Mouse (Mus musculus) cortical plate, adult 2 months (tissue): Measurements from ENCODE around the gene Mapk12. TPM values are rescaled to one million over a fixed set of nuclear protein-coding genes. Genes with fewer than 3 reads are reported as not detected.

Experiments used
- H3K27ac ChIP-seq: fragments of 200-500 bp; 2 replicates; pipeline ENCODE4 v1.5.1; 2012; ENCODE audit warnings: low read length, control low read depth, inconsistent platforms; ENCODE audit not compliant: insufficient read depth
- H3K4me1 ChIP-seq: fragments of 200-500 bp; 2 replicates; pipeline ENCODE4 v1.6.1; 2011; ENCODE audit warnings: low read length; ENCODE audit not compliant: control insufficient read depth, insufficient read depth
- H3K4me3 ChIP-seq: fragments of 200-500 bp; 2 replicates; pipeline ENCODE4 v1.5.1; 2011; ENCODE audit warnings: mild to moderate bottlenecking, low read length, control low read depth; ENCODE audit not compliant: insufficient read depth
- CTCF ChIP-seq: fragments of 200-500 bp; IDR thresholded peaks from 2 replicates; pipeline ENCODE4 v1.5.1; 2011; ENCODE audit warnings: mild to moderate bottlenecking, control low read depth, low read length; ENCODE audit not compliant: insufficient read depth; ENCODE audit errors: extremely low read depth
- POLR2A ChIP-seq: fragments of 200-500 bp; IDR thresholded peaks from 2 replicates; pipeline ENCODE4 v1.6.1; 2011; ENCODE audit warnings: mild to moderate bottlenecking, low read length, control low read depth; ENCODE audit not compliant: insufficient read depth; ENCODE audit errors: extremely low read depth
- polyA plus RNA-seq: library from polyadenylated mRNA; depleted of rRNA; stranded (reverse); fragments of >200 nt; gene quantifications from 2 replicates; pipeline ENCODE4 v1.2.3, GENCODE M21; 2012

Mapk12 gene
- polyA plus RNA-seq, 1 experiment, result 21.0 TPM

DNA sequence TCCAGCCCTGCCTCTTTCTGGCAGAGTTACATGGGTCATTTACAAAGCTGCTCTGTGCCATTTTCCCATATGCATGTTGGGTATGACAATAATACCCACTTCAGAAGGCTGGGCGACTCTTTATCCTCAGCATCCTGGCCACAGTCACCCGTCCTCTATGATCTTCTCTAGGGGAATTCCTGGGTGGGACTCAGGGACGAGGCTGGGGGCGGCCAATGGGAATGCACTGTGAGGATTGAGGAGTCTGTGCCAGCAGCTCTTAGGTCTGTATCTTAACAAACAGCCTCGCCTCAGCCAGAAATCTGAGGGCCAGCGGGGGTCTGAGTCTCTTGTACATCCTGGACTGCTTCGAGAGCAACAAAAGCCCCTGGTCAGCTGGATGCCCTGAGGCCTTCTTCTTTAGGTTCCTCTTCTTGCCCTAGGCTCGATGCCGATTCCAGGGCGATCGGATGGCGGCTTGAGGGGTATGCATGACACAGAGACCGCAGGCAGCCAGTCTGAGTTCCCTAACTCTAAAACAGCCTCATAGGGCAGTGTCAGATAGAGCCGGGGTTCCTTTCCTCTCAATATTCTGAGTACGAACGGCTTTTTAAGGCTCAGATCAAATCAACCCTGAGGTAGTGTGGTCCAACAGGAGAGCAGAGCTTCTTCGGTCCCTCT lies 31.9 kb upstream of the Mapk12 start:
- H3K27ac ChIP-seq, result peak overlapping the region; percentile 79; the same call in 1 of the 2 replicates
- peak overlapping the region; percentile 33 for H3K4me3 ChIP-seq
- peaks cover 9% of the 10 kb centered on the region for H3K4me1 ChIP-seq
- TF ChIP-seq CTCF (no peak), POLR2A (no peak)

DNA sequence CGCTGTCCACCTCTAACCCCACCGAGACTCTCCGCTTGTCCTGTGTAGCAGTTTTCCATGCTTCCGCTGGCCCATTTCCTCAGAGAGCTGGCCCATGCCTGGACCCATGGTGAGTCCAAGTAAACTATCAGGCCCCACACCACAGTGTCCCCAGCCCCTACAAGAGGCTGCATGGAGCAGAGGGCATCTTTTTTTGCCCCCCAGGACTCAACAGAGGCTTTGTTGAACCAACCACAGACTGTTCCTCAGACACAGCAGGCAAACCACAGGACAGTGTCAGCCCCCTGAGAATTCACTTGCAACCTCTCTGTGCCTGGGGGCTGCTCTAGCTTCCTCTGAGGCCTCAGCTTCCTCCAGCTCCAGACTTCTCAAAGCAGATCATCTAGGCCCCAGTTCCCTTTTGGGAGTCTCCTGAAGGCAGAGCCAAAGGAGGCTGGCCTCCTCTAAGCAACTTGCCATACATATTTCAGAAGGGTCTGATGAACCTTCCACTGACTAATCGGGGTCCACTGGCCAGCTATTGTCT lies 31.1 kb upstream of the Mapk12 start:
- H3K27ac ChIP-seq, result no peak overlapping the region
- peaks cover 9% of the 10 kb centered on the region for H3K4me1 ChIP-seq
- TF ChIP-seq POLR2A (no peak), CTCF (no peak)
- H3K4me3 ChIP-seq, result no peak overlapping the region

DNA sequence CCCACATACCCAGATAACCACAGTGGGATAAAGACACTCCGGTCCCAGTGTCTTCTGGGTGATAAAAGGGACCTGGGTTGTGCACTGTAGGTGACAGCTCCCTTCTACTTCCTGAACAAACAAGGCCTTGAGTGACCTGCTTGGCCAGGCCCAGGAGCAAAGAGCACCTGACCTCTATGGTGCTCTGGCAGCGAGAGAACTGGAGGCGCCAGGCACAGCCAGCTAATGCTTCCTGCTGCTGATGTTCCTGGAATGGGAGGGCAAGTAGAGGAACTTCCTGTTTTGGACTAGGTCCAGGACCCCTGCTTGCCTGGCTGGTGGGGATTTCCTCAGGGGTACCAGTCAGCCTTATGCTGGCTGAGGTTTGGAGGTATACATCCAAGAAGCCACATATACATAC lies 29.6 kb upstream of the Mapk12 start:
- TF ChIP-seq POLR2A, result no peak
- no peak for TF ChIP-seq CTCF
- peak overlapping the region; percentile 38 for H3K27ac ChIP-seq
- H3K4me3 ChIP-seq, result no peak overlapping the region
- peaks cover 9% of the 10 kb centered on the region for H3K4me1 ChIP-seq

DNA sequence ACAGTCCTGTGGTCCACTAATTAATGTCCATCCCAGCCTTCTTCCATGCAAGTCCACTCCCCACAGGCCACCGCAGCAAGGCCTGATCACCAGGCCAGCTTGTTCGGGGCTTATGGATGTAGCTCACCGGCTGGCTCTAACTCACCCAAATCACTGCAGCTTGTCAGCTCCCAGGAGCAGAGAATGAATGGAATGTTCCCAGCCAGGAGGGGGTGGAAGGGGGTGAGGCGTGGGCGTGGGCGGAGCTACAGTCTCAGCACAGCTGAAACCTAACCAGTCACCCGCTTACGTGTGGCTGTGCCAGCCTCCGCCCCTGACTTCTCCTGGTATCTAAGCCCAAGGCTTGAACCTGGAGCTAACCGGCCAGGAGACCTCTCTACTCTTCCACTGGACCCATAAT lies 28.9 kb upstream of the Mapk12 start:
- TF ChIP-seq CTCF, result no peak
- peak; percentile 27; the same call in 1 of the 2 replicates for TF ChIP-seq POLR2A
- 0 out of 2 replicates have a peak overlapping the region, but pooled peaks have one; percentile 2 for H3K27ac ChIP-seq
- H3K4me3 ChIP-seq, result 0 out of 2 replicates have a peak overlapping the region, but pooled peaks have one; percentile 3
- peaks cover 9% of the 10 kb centered on the region for H3K4me1 ChIP-seq

DNA sequence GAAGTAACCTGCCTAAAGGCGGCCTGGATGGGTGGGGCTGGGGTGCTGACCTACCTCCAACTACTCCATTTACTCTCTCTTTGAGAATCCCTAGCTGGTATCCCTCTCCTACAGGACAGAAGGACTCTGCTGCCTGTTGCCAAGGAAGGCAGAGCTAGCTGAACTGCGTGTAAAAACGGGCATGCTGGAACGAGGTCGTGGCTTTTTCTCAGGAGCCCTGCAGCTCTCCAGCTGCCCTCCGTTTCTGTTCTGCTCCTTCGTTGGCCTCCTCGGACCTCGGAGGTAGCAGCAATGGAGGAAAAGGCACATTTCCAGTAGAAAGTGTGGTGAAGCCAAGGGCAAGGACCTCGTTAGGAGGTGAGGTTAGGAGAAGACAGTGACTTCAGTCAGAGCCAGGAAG lies 28.4 kb upstream of the Mapk12 start:
- peak overlapping the region; percentile 2; the same call in 1 of the 2 replicates for H3K27ac ChIP-seq
- 0 out of 2 replicates have a peak overlapping the region, but pooled peaks have one; percentile 3 for H3K4me3 ChIP-seq
- no peak for TF ChIP-seq CTCF
- peaks cover 9% of the 10 kb centered on the region for H3K4me1 ChIP-seq

DNA sequence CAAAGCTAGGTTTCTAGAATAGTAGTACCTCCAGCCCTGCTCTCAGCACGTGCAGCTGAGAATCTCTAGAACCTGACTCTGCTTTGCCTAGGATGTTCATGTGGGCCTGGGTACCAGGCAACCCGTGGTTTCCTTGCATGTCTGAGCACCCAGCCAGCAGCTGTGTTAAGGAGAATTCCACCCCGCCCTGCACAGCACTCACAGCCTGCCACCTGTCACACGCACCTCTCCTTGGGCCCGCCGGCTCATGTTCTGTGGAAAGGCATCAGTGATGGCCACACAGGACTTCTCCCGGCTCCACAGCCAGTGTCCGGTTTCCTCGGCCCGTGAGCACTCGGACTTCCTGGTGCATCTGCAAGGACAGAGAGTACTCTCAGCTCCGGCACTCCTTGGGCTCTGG lies 25.0 kb upstream of the Mapk12 start:
- H3K4me3 ChIP-seq, result no peak overlapping the region
- TF ChIP-seq CTCF (no peak), POLR2A (no peak)
- H3K27ac ChIP-seq, result no peak overlapping the region
- peaks cover 7% of the 10 kb centered on the region for H3K4me1 ChIP-seq

DNA sequence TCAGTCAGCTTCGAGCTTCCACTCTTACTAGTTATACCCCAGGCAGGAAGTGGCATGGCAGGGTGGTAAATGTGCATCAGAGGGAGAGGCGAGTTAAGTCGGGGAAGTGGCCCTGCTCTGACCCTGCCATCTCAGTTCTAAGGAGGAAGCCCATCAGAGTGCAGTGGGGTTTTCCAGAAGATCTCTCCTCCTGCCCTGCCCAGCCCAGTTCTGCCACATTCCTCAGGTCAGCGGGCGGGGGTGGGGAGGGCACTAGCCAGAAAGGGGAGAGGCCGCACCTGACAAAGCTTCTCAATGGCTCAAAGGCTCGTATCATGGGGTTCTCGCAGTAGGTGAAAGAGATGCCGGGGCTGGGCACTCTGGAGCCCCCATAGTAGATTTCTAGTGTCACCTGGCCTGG lies 20.9 kb upstream of the Mapk12 start:
- TF ChIP-seq POLR2A, result no peak
- TF ChIP-seq CTCF, result no peak
- H3K4me3 ChIP-seq, result no peak overlapping the region

DNA sequence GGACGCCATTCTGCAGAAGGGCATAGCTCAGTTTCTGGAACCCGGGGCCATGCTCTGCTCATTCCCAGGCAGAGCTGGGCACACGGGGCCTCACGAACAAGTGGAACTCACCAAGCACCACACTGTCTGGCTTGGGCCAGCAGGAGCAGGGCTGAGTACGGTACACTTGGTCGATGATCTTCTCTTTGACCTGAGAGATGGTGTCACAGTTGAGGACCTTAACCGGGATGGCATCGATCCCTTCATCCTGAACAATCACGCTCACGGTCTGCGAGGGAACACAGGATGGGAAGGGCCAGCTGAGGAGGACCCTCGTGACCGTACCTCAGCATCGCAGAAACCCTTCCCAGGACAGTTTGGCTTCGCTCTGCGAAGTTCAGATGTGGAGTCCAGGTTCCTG lies 18.0 kb upstream of the Mapk12 start:
- no peaks in the 10 kb centered on the region for H3K4me1 ChIP-seq
- H3K4me3 ChIP-seq, result no peak overlapping the region
- no peak overlapping the region for H3K27ac ChIP-seq
- TF ChIP-seq CTCF (no peak), POLR2A (no peak)

More for the DNA sequence above, 20.9 kb upstream of the Mapk12 start:
- Histone ChIP-seq H3K27ac (no peak overlapping the region), H3K4me1 (no peaks in the 10 kb centered on the region)

DNA sequence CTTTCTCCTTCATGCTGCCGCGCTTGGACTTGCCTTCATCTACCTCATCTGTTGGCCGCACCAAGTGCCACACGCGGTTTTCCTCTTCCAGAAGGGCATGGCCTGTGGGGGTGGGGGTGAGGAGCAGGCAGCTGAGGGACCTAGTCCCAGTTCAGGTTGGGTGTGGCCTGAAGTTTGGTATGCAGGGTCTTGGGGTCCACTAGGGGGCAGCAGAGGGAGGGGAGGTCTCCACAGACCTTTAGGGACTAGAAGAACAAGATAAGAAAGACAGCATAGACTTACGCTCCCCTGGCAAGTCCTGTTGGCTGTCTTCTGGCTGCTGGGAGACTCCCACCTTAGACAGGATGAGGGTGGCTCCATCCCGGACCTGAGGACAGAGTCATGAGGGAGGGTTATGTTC lies 17.5 kb upstream of the Mapk12 start:
- H3K4me3 ChIP-seq, result no peak overlapping the region
- TF ChIP-seq POLR2A (no peak), CTCF (peak; percentile 56)
- H3K27ac ChIP-seq, result no peak overlapping the region
- H3K4me1 ChIP-seq, result no peaks in the 10 kb centered on the region

DNA sequence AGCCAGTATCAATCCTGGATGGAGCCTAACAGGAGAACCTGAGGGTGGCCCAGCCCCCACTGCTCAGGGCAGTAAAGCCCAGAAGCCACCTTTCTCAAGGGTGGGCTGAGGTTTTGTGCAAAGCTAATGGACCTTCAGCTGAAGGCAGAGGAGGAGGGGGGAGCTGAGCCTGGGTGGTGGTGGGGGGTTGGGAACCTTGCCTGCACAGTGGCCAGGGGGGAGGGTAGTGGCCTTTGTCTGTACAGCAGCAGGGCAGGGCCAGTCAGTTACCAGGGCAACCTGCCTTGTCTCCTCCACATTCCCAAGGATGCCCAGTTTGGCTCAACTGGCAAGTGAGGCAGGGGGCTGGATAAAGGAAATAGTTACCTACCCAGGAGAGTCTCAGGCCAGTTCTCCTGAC lies 11.8 kb upstream of the Mapk12 start:
- Histone ChIP-seq H3K27ac (no peak overlapping the region), H3K4me1 (0 out of 2 replicates have a peak, but pooled peaks cover 1% of the 10 kb centered on the region), H3K4me3 (no peak overlapping the region)
- TF ChIP-seq CTCF (no peak), POLR2A (no peak)
